Mouse (Mus musculus) hematopoietic multipotent progenitor cell, adult 10-12 weeks (in vitro differentiated cells): ENCODE measurements around the gene Zfp365. TPM values are rescaled to one million over a fixed set of nuclear protein-coding genes. Genes with fewer than 3 reads are reported as not detected.

ENCODE experiments used
- polyA plus RNA-seq: library from polyadenylated mRNA; stranded (reverse); fragments of >175 nt; gene quantifications from 2 replicates; pipeline ENCODE4 v1.2.3, GENCODE M21; 2012; ENCODE audit warnings: low replicate concordance

Gene Zfp365
- 0.15 and 0.43 TPM in 2 replicates for polyA plus RNA-seq

GRCm38 (mm10) chr10:67912337-67912776 lies at the start of gene Zfp365:
Gene Zfp365, minus strand, starts transcription at chr10:67912662.

Other genes starting within 250 kb of the Zfp365 start
- 0.04 and 0.07 TPM in 2 replicates for gene Rtkn2, start 66.9 kb upstream of the Zfp365 start, polyA plus RNA-seq